Mouse (Mus musculus) heart, postnatal 0 days (tissue): ENCODE data around the gene Nr2f6.

ENCODE experiments used
- CTCF ChIP-seq: IDR thresholded peaks from 2 replicates; pipeline ENCODE4 v1.5.1; 2016; ENCODE audit warnings: antibody characterized with exemption, control low read depth, low read depth
- EP300 ChIP-seq: IDR thresholded peaks from 2 replicates; pipeline ENCODE4 v1.6.1; 2016; ENCODE audit warnings: antibody characterized with exemption, low read depth

- TF ChIP-seq EP300 (no peak), CTCF (peak; percentile 35)
Observed at GRCm38 (mm10) chr8:71375581-71376422, 6.0 kb downstream of the Nr2f6 start.
